Mouse (Mus musculus) adipocyte (in vitro differentiated cells): ENCODE data around the gene Rnf7.
"Not testable (repeated sequence)": the region's sequence is repeated elsewhere in the genome, so short reads cannot be mapped to it uniquely, and the experiment has no call there.

Source experiments
- DNase-seq: peaks from one replicate; pipeline ENCODE4 v3.0.0-alpha.2; 2016; ENCODE audit warnings: low spot score

Gene Rnf7

GRCm38 (mm10) chr9:96478071-96478888 is at the start of gene Rnf7:
Rnf7 (minus strand) TSS chr9:96478675.
- peak; percentile 96 for DNase-seq

- no peak for DNase-seq
These were observed 47.5 kb upstream of the Rnf7 start for GRCm38 (mm10) chr9:96526011-96526410.

- no peak for DNase-seq
These were observed 46.6 kb upstream of the Rnf7 start, which contains the start of gene Gm28729 for GRCm38 (mm10) chr9:96524972-96525506. Gm28729 (minus strand) TSS chr9:96525264.

GRCm38 (mm10) chr9:96523148-96523547 is 44.7 kb upstream of the Rnf7 start:
- DNase-seq, result no peak

- not testable (repeated sequence) for DNase-seq
These were observed 43.1 kb upstream of the Rnf7 start for GRCm38 (mm10) chr9:96521574-96521973.

- DNase-seq, result no peak
These were observed 39.0 kb upstream of the Rnf7 start for GRCm38 (mm10) chr9:96517429-96517828.

GRCm38 (mm10) chr9:96516806-96517205 is 38.3 kb upstream of the Rnf7 start:
- DNase-seq, result peak; percentile 43

- DNase-seq, result no peak
These were observed 37.3 kb upstream of the Rnf7 start for GRCm38 (mm10) chr9:96515737-96516136.

- no peak for DNase-seq
These were observed 35.8 kb upstream of the Rnf7 start for GRCm38 (mm10) chr9:96514278-96514677.

DNA sequence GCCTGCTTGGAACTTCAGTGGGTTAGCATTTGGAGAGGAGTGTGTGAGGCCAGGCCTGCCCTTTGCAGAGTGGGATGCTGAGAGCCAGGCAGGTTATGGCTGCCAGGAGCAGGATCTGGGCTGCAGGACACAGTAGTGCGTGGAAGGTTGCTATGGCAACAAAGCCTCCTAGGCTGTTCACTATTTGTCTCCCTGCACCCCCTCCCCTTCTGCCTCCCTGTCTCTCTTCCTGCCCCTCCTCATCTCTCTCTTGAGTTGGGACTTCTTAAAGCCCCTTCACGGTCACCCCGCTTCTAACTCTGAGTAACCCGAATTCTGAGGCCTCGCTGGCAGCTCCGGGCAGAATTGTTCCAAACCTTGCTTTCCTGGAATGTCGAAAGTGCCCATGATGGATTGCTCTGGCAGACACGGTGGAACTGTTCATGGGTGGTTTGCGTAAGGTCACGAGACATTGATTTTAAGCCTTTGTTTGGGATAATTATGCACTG is 27.6 kb upstream of the Rnf7 start:
- peak; percentile 90 for DNase-seq

- DNase-seq, result no peak
These were observed 26.7 kb upstream of the Rnf7 start for GRCm38 (mm10) chr9:96505156-96505555.

- DNase-seq, result no peak
These were observed 25.8 kb upstream of the Rnf7 start for GRCm38 (mm10) chr9:96504116-96504895.

DNA sequence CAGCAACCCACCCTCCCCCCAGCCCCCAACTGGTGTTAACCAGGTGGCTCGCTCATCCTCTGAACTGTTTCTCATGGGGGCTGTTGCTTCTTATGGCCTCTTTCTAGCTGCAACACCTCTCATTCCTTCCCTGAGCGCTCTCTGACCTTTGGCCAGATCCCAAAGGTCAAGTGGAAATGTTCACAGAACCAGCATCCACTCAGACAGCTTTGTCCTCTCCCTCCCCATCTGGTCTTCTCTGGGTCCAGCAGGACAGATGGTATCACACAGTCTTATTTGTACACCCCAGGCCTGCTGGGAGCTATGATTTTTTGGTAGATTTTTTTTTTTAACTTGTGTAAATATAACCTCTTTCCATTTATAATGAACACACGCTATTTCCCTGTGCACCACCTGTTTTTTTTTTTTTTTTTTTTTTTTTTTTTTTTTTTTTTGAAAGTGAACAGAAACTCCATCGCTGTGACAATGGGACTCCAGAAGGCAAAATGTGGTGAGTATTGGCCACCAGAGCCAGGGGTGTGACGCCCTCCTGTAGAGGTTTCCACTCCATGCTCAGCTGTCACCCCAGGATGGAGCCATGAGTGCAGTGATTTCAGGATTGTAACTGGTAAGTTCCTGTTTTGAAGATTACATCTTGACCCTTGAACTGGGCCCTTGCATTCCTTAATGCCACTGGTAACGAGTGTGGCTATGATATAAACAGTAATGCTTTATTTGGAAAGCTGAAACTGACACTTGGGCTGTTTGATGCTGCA is 24.6 kb upstream of the Rnf7 start:
- no peak for DNase-seq

- DNase-seq, result no peak
These were observed 22.7 kb upstream of the Rnf7 start for GRCm38 (mm10) chr9:96501217-96501616.

- peak; percentile 30 for DNase-seq
These were observed 14.7 kb upstream of the Rnf7 start for GRCm38 (mm10) chr9:96493212-96493611.

- DNase-seq, result no peak
These were observed 13.3 kb upstream of the Rnf7 start for GRCm38 (mm10) chr9:96491810-96492209.

DNA sequence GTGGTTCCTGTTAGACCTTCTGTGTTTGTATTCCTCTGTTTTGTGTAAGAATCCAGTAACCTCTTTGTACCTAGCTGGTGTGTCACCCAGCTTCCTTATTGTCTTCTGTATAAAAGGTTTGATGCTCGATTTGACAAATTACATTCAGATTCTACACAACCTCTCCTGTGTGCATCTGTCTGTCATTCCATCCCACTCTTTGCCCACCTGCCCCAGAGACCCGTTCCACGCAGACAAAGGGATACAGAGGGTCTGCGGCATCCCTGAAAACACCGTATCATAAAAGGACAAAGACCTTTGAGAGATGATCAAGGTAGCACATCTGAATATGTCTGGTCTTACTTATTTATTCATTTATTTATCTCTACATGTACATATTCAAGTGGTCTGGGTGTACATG is 9.4 kb upstream of the Rnf7 start:
- DNase-seq, result not testable (repeated sequence)

DNA sequence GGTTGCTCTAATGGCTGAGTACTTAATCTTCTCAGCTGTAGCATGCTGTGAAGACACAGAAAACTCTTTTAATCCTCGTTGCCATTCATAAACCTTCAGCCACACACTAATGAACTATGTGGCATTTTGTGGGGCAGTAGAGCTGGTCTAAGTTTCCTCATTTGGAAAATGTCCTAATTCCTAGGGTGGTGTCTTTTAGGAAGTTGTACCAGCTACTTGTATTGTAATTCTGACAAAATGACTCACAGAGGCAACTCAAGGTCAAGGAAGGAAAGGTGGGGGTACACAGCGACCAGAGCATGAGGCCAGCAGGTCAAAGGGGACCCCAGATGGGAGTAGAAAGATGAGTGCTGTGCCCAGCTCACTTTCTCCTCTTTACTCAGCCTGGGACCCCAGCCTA is 5.2 kb upstream of the Rnf7 start:
- no peak for DNase-seq

GRCm38 (mm10) chr9:96483028-96483427 is 4.6 kb upstream of the Rnf7 start:
- DNase-seq, result no peak

DNA sequence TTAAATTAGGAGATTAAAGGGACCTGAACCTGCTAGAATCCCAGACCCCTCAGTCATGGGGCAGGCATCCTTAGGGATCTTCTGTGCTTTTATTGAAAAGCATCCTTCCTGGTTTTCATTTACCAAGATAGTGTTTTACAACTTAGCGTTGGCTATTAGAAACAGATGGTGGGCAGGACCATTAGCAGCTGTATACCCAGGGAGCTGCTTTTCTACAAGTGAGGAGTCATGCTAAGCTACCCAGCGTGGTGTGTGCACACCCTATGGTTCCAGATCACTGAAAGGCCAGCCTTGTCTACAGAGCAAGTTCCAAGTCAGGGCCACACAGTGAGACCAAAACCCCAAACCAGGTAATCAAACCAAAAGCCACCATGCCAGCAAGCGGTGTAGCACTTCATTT is 6.1 kb downstream of the Rnf7 start:
- DNase-seq, result no peak

DNA sequence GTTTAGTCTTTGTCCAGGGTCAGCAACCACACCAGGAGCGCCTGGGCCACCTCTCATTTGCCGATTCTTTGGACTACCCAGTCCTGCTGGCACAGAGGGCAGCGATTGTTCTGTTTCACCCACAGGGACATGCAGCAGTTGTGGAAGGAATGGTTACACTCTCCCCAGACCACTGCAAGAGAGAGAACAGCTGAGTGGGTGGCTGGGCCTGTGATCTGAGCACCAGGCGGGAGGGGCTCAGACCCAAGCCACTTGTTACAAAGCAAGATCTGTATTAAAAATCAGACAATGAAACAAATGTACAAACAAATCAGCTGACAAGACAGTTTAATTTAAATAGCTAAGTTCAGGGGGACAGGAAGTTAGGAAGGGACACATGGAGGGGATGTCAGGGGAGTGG is 6.8 kb downstream of the Rnf7 start:
- DNase-seq, result not testable (repeated sequence)
